Mouse (Mus musculus) thymus, adult 2 months (tissue): ENCODE data around the gene Mt4.

Experiments used
- CTCF ChIP-seq: fragments of 200-500 bp; IDR thresholded peaks from 2 replicates; pipeline ENCODE4 v1.5.1; 2012; ENCODE audit warnings: mild to moderate bottlenecking, control low read depth, low read length, moderate library complexity, borderline replicate concordance; ENCODE audit not compliant: control insufficient read depth, poor library complexity, insufficient read depth; ENCODE audit errors: extremely low read depth
- POLR2A ChIP-seq: fragments of 200-500 bp; IDR thresholded peaks from 2 replicates; pipeline ENCODE4 v1.6.1; 2012; ENCODE audit warnings: mild to moderate bottlenecking, low read length, control low read depth, moderate library complexity; ENCODE audit not compliant: control insufficient read depth, poor library complexity, insufficient read depth; ENCODE audit errors: extremely low read depth

GRCm38 (mm10) chr8:94127711-94128110, 9.3 kb upstream of the Mt4 start:
- TF ChIP-seq POLR2A (no peak), CTCF (no peak)
